Mouse (Mus musculus) hindbrain, embryonic 15.5 days (tissue): Measurements from ENCODE around the gene Nipal3. TPM values are rescaled to one million over a fixed set of nuclear protein-coding genes. Genes with fewer than 3 reads are reported as not detected.

Experiments
- ATAC-seq: fragments of 200-750 bp; cut with Nextera tagmentation; 2 replicates; pipeline ENCODE4 v1.8.0; 2017; ENCODE audit warnings: low read depth, moderate number of reproducible peaks, moderate TSS enrichment; ENCODE audit not compliant: low FRiP score
- H3K27ac ChIP-seq: fragments of 300-500 bp; sonication (generic); replicated peaks from 2 replicates; pipeline ENCODE4 v1.5.1; 2015; ENCODE audit warnings: mild to moderate bottlenecking, inconsistent platforms
- H3K27me3 ChIP-seq: fragments of 300-500 bp; sonication (generic); 2 replicates; pipeline ENCODE4 v1.6.1; 2015; ENCODE audit warnings: control low read depth, inconsistent platforms
- H3K36me3 ChIP-seq: fragments of 300-500 bp; sonication (generic); 2 replicates; pipeline ENCODE4 v1.6.1; 2015; ENCODE audit warnings: control low read depth, inconsistent platforms
- H3K4me1 ChIP-seq: fragments of 300-500 bp; sonication (generic); replicated peaks from 2 replicates; pipeline ENCODE4 v1.6.1; 2015; ENCODE audit warnings: control low read depth, inconsistent platforms
- H3K4me2 ChIP-seq: fragments of 300-500 bp; sonication (generic); 2 replicates; pipeline ENCODE4 v1.6.1; 2015; ENCODE audit warnings: moderate library complexity, mild to moderate bottlenecking, inconsistent platforms
- H3K4me3 ChIP-seq: fragments of 300-500 bp; sonication (generic); 2 replicates; pipeline ENCODE4 v1.5.1; 2015; ENCODE audit warnings: mild to moderate bottlenecking, inconsistent platforms
- H3K9ac ChIP-seq: fragments of 300-500 bp; sonication (generic); 2 replicates; pipeline ENCODE4 v1.6.1; 2015; ENCODE audit warnings: inconsistent platforms
- H3K9me3 ChIP-seq: fragments of 300-500 bp; sonication (generic); 2 replicates; pipeline ENCODE4 v1.6.1; 2016; ENCODE audit warnings: control low read depth, inconsistent platforms
- WGBS: fragments of 180-500 bp; shearing (Covaris S2); methylation state at CpG from one replicate; pipeline ENCODE4 v1.1.7; 2015; 5-methylcytosine and 5-hydroxymethylcytosine counted together
- polyA plus RNA-seq: library from polyadenylated mRNA; unstranded; fragments of >200 nt; fragmentation: Nextera tagmentation; extraction: Ambion mirVana; gene quantifications from 2 replicates; pipeline ENCODE4 v1.2.1, GENCODE M21; 2015

Gene Nipal3
- polyA plus RNA-seq, result 8.1 and 9.6 TPM in 2 replicates

- WGBS, result under 1% methylated on average over 53 of the region's 53 CpGs
Observed at GRCm38 (mm10) chr4:135494521-135495396, at the start of gene Nipal3, which contains the start of gene Stpg1. Gene Nipal3, minus strand, starts transcription at chr4:135495038. Gene Stpg1, plus strand, starts transcription at chr4:135494790.

GRCm38 (mm10) chr4:135544284-135544683, 49.4 kb upstream of the Nipal3 start:
- H3K36me3 ChIP-seq, result no peaks in the 10 kb centered on the region
- H3K9ac ChIP-seq, result no peak overlapping the region
- WGBS, result 85% methylated on average over 2 of the region's 2 CpGs
- H3K9me3 ChIP-seq, result no peaks in the 10 kb centered on the region
- no peak overlapping the region for H3K27ac ChIP-seq
- no peak for ATAC-seq
- no peak overlapping the region for H3K4me3 ChIP-seq
- peaks cover 28% of the 10 kb centered on the region for H3K4me1 ChIP-seq
- H3K4me2 ChIP-seq, result no peak overlapping the region
- no peaks in the 10 kb centered on the region for H3K27me3 ChIP-seq

More at GRCm38 (mm10) chr4:135494521-135495396, at the start of gene Nipal3, which contains the start of gene Stpg1:
- Histone ChIP-seq H3K9ac (peak within 1 kb of the TSS; percentile 56), H3K4me2 (peak within 1 kb of the TSS; percentile 93), H3K27me3 (0 out of 2 replicates have a peak, but pooled peaks cover 4% of the 10 kb centered on the region), H3K4me1 (peaks cover 26% of the 10 kb centered on the region), H3K36me3 (peaks cover 11% of the 10 kb centered on the region; the same call in 1 of the 2 replicates), H3K4me3 (peak within 1 kb of the TSS; percentile 87), H3K9me3 (no peaks in the 10 kb centered on the region), H3K27ac (peak within 1 kb of the TSS; percentile 79)
- ATAC-seq, result peak; percentile 97

GRCm38 (mm10) chr4:135540057-135540456, 45.2 kb upstream of the Nipal3 start:
- Histone ChIP-seq H3K4me2 (no peak overlapping the region), H3K4me3 (no peak overlapping the region), H3K9ac (no peak overlapping the region), H3K9me3 (no peaks in the 10 kb centered on the region), H3K27ac (peak overlapping the region; percentile 33; the same call in 1 of the 2 replicates), H3K4me1 (peaks cover 14% of the 10 kb centered on the region), H3K36me3 (no peaks in the 10 kb centered on the region), H3K27me3 (no peaks in the 10 kb centered on the region)
- 27% methylated on average over 9 of the region's 9 CpGs for WGBS
- ATAC-seq, result peak; percentile 76; the same call in 1 of the 2 replicates

GRCm38 (mm10) chr4:135539056-135539455, 44.2 kb upstream of the Nipal3 start:
- no peaks in the 10 kb centered on the region for H3K27me3 ChIP-seq
- no peak overlapping the region for H3K4me3 ChIP-seq
- H3K4me2 ChIP-seq, result no peak overlapping the region
- peaks cover 10% of the 10 kb centered on the region for H3K4me1 ChIP-seq
- no peaks in the 10 kb centered on the region for H3K36me3 ChIP-seq
- H3K9ac ChIP-seq, result no peak overlapping the region
- H3K27ac ChIP-seq, result no peak overlapping the region
- H3K9me3 ChIP-seq, result no peaks in the 10 kb centered on the region
- ATAC-seq, result no peak
- 81% methylated on average over 12 of the region's 12 CpGs for WGBS

GRCm38 (mm10) chr4:135535021-135535420, 40.2 kb upstream of the Nipal3 start:
- WGBS, result 98% methylated on average over 3 of the region's 3 CpGs
- H3K4me1 ChIP-seq, result peaks cover 5% of the 10 kb centered on the region
- no peak overlapping the region for H3K4me2 ChIP-seq
- no peaks in the 10 kb centered on the region for H3K9me3 ChIP-seq
- no peak for ATAC-seq
- H3K27me3 ChIP-seq, result no peaks in the 10 kb centered on the region
- H3K9ac ChIP-seq, result no peak overlapping the region
- H3K36me3 ChIP-seq, result no peaks in the 10 kb centered on the region
- H3K4me3 ChIP-seq, result no peak overlapping the region
- no peak overlapping the region for H3K27ac ChIP-seq

GRCm38 (mm10) chr4:135533001-135533400, 38.2 kb upstream of the Nipal3 start:
- Histone ChIP-seq H3K4me2 (no peak overlapping the region), H3K4me1 (no peaks in the 10 kb centered on the region), H3K4me3 (no peak overlapping the region), H3K36me3 (no peaks in the 10 kb centered on the region), H3K27ac (no peak overlapping the region), H3K9ac (no peak overlapping the region), H3K9me3 (no peaks in the 10 kb centered on the region), H3K27me3 (no peaks in the 10 kb centered on the region)
- WGBS, result 71% methylated on average over 6 of the region's 6 CpGs
- ATAC-seq, result no peak

GRCm38 (mm10) chr4:135531771-135532613, 37.2 kb upstream of the Nipal3 start:
- Histone ChIP-seq H3K27me3 (no peaks in the 10 kb centered on the region), H3K4me2 (no peak overlapping the region), H3K36me3 (no peaks in the 10 kb centered on the region), H3K9ac (no peak overlapping the region), H3K9me3 (no peaks in the 10 kb centered on the region), H3K4me1 (no peaks in the 10 kb centered on the region), H3K27ac (0 out of 2 replicates have a peak overlapping the region, but pooled peaks have one; percentile 37), H3K4me3 (no peak overlapping the region)
- 53% methylated on average over 9 of the region's 9 CpGs for WGBS
- no peak for ATAC-seq

- Histone ChIP-seq H3K9ac (no peak overlapping the region), H3K9me3 (no peaks in the 10 kb centered on the region), H3K36me3 (no peaks in the 10 kb centered on the region), H3K4me1 (peaks cover 4% of the 10 kb centered on the region), H3K4me2 (no peak overlapping the region), H3K27ac (0 out of 2 replicates have a peak overlapping the region, but pooled peaks have one; percentile 37), H3K27me3 (no peaks in the 10 kb centered on the region), H3K4me3 (no peak overlapping the region)
- 76% methylated on average over 9 of the region's 9 CpGs for WGBS
- ATAC-seq, result no peak
Observed at GRCm38 (mm10) chr4:135531236-135531635, 36.4 kb upstream of the Nipal3 start.

GRCm38 (mm10) chr4:135530270-135530669, 35.4 kb upstream of the Nipal3 start:
- ATAC-seq, result no peak
- Histone ChIP-seq H3K4me2 (no peak overlapping the region), H3K27me3 (peaks cover 8% of the 10 kb centered on the region; the same call in 1 of the 2 replicates), H3K9me3 (no peaks in the 10 kb centered on the region), H3K4me3 (no peak overlapping the region), H3K9ac (no peak overlapping the region), H3K27ac (no peak overlapping the region), H3K36me3 (no peaks in the 10 kb centered on the region), H3K4me1 (peaks cover 9% of the 10 kb centered on the region)
- 65% methylated on average over 2 of the region's 2 CpGs for WGBS

GRCm38 (mm10) chr4:135526039-135526710, 31.3 kb upstream of the Nipal3 start:
- Histone ChIP-seq H3K9me3 (no peaks in the 10 kb centered on the region), H3K4me2 (peak overlapping the region; percentile 32), H3K4me3 (no peak overlapping the region), H3K36me3 (no peaks in the 10 kb centered on the region), H3K9ac (no peak overlapping the region), H3K27me3 (peaks cover 13% of the 10 kb centered on the region; the same call in 1 of the 2 replicates), H3K27ac (no peak overlapping the region), H3K4me1 (peaks cover 24% of the 10 kb centered on the region)
- 0 out of 2 replicates have a peak, but pooled peaks have one; percentile 69 for ATAC-seq
- 17% methylated on average over 14 of the region's 14 CpGs for WGBS

GRCm38 (mm10) chr4:135525057-135525456, 30.2 kb upstream of the Nipal3 start:
- Histone ChIP-seq H3K27ac (no peak overlapping the region), H3K4me2 (no peak overlapping the region), H3K9ac (no peak overlapping the region), H3K4me1 (peaks cover 24% of the 10 kb centered on the region), H3K27me3 (peaks cover 13% of the 10 kb centered on the region; the same call in 1 of the 2 replicates), H3K9me3 (no peaks in the 10 kb centered on the region), H3K4me3 (no peak overlapping the region), H3K36me3 (no peaks in the 10 kb centered on the region)
- 74% methylated on average over 12 of the region's 12 CpGs for WGBS
- ATAC-seq, result no peak
